Mouse (Mus musculus): ENCODE results near the gene Klhl35. TPM values are rescaled to one million over a fixed set of nuclear protein-coding genes. Genes with fewer than 3 reads are reported as not detected.

Gene Klhl35
- polyA plus RNA-seq, 1 experiment = not detected

DNA sequence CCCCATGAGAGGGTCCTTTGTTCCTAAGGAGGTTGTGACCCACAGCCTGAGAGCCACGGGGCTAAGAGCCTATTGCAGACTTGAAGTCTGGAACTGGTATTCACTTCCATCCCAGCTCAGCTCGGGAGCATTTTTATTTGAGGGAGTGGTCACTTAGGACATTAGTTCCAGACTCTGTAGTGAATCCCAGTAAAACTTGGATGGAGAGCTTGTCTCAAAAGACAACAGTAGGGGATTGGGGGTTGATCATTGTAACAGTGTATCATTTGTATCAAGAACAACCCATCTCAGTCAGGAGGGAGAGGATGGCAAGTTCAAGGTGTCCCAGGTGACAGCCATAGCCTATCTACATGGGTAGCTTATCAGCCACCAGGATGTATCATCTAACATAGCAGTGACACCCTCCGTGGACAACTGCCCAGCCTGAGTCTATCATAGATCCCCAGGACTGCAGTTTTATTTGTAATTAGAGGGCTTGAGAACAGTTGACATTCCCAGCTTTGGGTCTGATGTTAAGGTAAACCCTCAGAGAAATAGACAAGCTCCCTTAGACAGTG, 10.8 kb downstream of the Klhl35 start:
- TF ChIP-seq GATA1 (IDR thresholded peaks at IDR 0.05; ENCODE audit: low read length) = no peak
- TF ChIP-seq TAL1 (IDR thresholded peaks at IDR 0.05; ENCODE audit: low read length) = no peak
- peaks cover 93% of the 10 kb centered on the region for H3K36me3 ChIP-seq (ENCODE audit: control insufficient read depth)
- H3K27me3 ChIP-seq (ENCODE audit: control insufficient read depth) = no peaks in the 10 kb centered on the region
- H3K4me1 ChIP-seq (ENCODE audit: control insufficient read depth) = peaks cover 73% of the 10 kb centered on the region
- H3K4me3 ChIP-seq (replicated peaks) = no peak overlapping the region
- H3K9me3 ChIP-seq (ENCODE audit: control insufficient read depth, low read length) = no peaks in the 10 kb centered on the region

GRCm38 (mm10) chr7:99477235-99477634, 11.4 kb downstream of the Klhl35 start:
- no peaks in the 10 kb centered on the region for H3K9me3 ChIP-seq (ENCODE audit: control insufficient read depth, low read length)
- H3K4me1 ChIP-seq (ENCODE audit: control insufficient read depth) = peaks cover 79% of the 10 kb centered on the region
- no peak overlapping the region for H3K4me3 ChIP-seq (replicated peaks)
- TF ChIP-seq GATA1 (IDR thresholded peaks at IDR 0.05; ENCODE audit: low read length) (no peak), TAL1 (IDR thresholded peaks at IDR 0.05; ENCODE audit: low read length) (no peak)
- H3K27me3 ChIP-seq (ENCODE audit: control insufficient read depth) = no peaks in the 10 kb centered on the region
- peaks cover 93% of the 10 kb centered on the region for H3K36me3 ChIP-seq (ENCODE audit: control insufficient read depth)

DNA sequence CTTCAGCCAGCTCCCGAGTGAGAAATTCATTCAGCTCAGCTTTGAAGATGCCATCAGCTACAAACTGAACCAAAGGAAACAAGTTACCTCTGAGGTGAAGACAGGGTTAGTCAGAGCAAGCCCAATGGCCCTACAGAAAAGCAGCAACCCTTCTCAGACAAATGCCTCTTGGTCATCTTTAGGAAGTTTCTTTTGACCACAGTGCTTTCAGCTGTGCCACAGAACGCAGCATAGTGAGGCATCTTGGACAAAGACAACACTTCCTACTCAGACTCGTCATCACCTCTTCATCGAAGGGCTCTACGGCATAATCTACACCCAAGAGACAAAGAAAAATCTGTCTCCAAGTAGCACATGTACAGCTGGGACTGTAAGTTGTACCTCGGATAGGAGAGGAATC, 16.8 kb downstream of the Klhl35 start:
- Histone ChIP-seq H3K36me3 (ENCODE audit: control insufficient read depth) (peaks cover 52% of the 10 kb centered on the region), H3K4me1 (ENCODE audit: control insufficient read depth) (peaks cover 59% of the 10 kb centered on the region), H3K9me3 (ENCODE audit: control insufficient read depth, low read length) (no peaks in the 10 kb centered on the region), H3K4me3 (replicated peaks) (peak overlapping the region; percentile 82), H3K27me3 (ENCODE audit: control insufficient read depth) (no peaks in the 10 kb centered on the region; the same call in 1 of the 2 replicates)
- TF ChIP-seq GATA1 (IDR thresholded peaks at IDR 0.05; ENCODE audit: low read length) (no peak), TAL1 (IDR thresholded peaks at IDR 0.05; ENCODE audit: low read length) (no peak)

- H3K4me1 ChIP-seq (ENCODE audit: control insufficient read depth) = peaks cover 54% of the 10 kb centered on the region
- H3K36me3 ChIP-seq (ENCODE audit: control insufficient read depth) = peaks cover 44% of the 10 kb centered on the region
Measured at GRCm38 (mm10) chr7:99483271-99483923, 17.6 kb downstream of the Klhl35 start, which contains the start of gene Rps3. Gene Rps3, minus strand, starts transcription at chr7:99483738.

DNA sequence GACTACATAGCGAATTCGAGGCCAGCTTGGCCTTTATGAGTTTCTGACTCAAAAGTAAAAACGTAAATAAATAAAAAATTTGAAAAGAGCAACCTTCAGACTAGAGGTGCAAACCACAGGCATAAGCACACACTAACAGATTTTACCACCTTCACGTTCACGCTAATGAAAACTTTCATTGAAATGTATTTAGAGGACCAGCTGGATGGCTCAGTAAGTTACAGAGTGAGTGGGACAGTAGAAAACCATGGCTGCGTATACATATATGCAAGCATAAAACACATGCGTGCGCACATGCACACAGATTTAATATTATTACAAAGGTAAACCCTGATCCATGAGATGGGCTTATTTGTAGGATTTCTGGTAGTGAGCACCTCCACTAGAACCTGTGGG, 18.1 kb downstream of the Klhl35 start:
- TF ChIP-seq GATA1 (IDR thresholded peaks at IDR 0.05; ENCODE audit: low read length) (no peak), TAL1 (IDR thresholded peaks at IDR 0.05; ENCODE audit: low read length) (no peak)
- Histone ChIP-seq H3K36me3 (ENCODE audit: control insufficient read depth) (peaks cover 39% of the 10 kb centered on the region), H3K4me3 (replicated peaks) (peak overlapping the region; percentile 82), H3K9me3 (ENCODE audit: control insufficient read depth, low read length) (no peaks in the 10 kb centered on the region), H3K27me3 (ENCODE audit: control insufficient read depth) (peaks cover 2% of the 10 kb centered on the region; the same call in 1 of the 2 replicates), H3K4me1 (ENCODE audit: control insufficient read depth) (peaks cover 49% of the 10 kb centered on the region)

More at GRCm38 (mm10) chr7:99483271-99483923, 17.6 kb downstream of the Klhl35 start, which contains the start of gene Rps3:
- TF ChIP-seq TAL1 (IDR thresholded peaks at IDR 0.05; ENCODE audit: low read length) (no peak), GATA1 (IDR thresholded peaks at IDR 0.05; ENCODE audit: low read length) (no peak)
- H3K27me3 ChIP-seq (ENCODE audit: control insufficient read depth) = peaks cover 2% of the 10 kb centered on the region; the same call in 1 of the 2 replicates
- peak within 1 kb of the TSS; percentile 82 for H3K4me3 ChIP-seq (replicated peaks)
- H3K9me3 ChIP-seq (ENCODE audit: control insufficient read depth, low read length) = no peaks in the 10 kb centered on the region

DNA sequence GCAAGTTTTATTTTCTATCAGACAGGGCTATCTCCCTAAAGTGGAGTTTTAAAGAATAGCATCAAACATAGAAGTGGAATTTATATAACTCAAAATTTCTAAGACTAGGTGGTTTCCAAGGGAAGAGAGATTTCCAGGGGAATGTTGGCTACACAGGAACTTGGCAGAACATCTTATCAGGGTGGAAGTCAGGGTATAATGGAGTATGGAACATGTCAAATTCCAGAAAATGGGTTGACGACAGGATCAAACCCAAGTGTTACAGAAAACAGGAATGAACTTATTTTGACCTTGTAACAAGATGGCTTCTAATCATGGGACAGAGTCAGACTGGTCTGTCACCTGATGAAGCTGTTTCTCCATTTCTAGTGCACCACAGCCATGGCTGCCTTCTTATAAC, 18.9 kb downstream of the Klhl35 start:
- no peak for TF ChIP-seq GATA1 (IDR thresholded peaks at IDR 0.05; ENCODE audit: low read length)
- no peak for TF ChIP-seq TAL1 (IDR thresholded peaks at IDR 0.05; ENCODE audit: low read length)
- H3K9me3 ChIP-seq (ENCODE audit: control insufficient read depth, low read length) = no peaks in the 10 kb centered on the region
- peaks cover 31% of the 10 kb centered on the region for H3K36me3 ChIP-seq (ENCODE audit: control insufficient read depth)
- H3K4me1 ChIP-seq (ENCODE audit: control insufficient read depth) = peaks cover 42% of the 10 kb centered on the region
- no peak overlapping the region for H3K4me3 ChIP-seq (replicated peaks)
- peaks cover 7% of the 10 kb centered on the region; the same call in 1 of the 2 replicates for H3K27me3 ChIP-seq (ENCODE audit: control insufficient read depth)

DNA sequence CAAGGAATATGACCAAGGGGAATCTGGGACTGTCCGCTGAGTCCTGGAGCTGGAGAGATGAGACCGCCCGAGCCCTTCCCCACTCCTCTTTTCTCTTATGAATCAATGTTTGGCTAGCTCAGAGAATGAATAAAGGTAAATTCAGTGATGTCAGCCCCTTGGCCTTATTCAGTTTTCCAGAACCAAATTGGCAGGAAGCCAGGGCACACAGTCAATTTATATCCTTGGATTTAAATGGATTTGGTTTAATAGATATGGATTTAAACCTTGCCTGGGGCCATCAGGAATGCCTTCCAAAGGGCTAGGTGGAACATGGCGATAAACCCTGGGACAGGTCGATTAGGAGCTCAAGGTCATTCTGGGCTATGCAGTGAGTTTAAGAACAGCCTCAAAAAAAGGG, 23.9 kb downstream of the Klhl35 start:
- Histone ChIP-seq H3K36me3 (ENCODE audit: control insufficient read depth) (no peaks in the 10 kb centered on the region), H3K4me3 (replicated peaks) (no peak overlapping the region), H3K4me1 (ENCODE audit: control insufficient read depth) (no peaks in the 10 kb centered on the region; the same call in 1 of the 2 replicates), H3K9me3 (ENCODE audit: control insufficient read depth, low read length) (no peaks in the 10 kb centered on the region), H3K27me3 (ENCODE audit: control insufficient read depth) (peaks cover 18% of the 10 kb centered on the region)
- TF ChIP-seq TAL1 (IDR thresholded peaks at IDR 0.05; ENCODE audit: low read length) (no peak), GATA1 (IDR thresholded peaks at IDR 0.05; ENCODE audit: low read length) (no peak)

- H3K4me3 ChIP-seq (replicated peaks) = no peak overlapping the region
- no peaks in the 10 kb centered on the region for H3K9me3 ChIP-seq (ENCODE audit: control insufficient read depth, low read length)
- H3K4me1 ChIP-seq (ENCODE audit: control insufficient read depth) = peaks cover 29% of the 10 kb centered on the region
- H3K36me3 ChIP-seq (ENCODE audit: control insufficient read depth) = no peaks in the 10 kb centered on the region
- H3K27me3 ChIP-seq (ENCODE audit: control insufficient read depth) = peaks cover 37% of the 10 kb centered on the region
- no peak for TF ChIP-seq GATA1 (IDR thresholded peaks at IDR 0.05; ENCODE audit: low read length)
- no peak for TF ChIP-seq TAL1 (IDR thresholded peaks at IDR 0.05; ENCODE audit: low read length)
Measured at GRCm38 (mm10) chr7:99499128-99499527, 33.3 kb downstream of the Klhl35 start.

- Histone ChIP-seq H3K4me3 (replicated peaks) (no peak overlapping the region), H3K27me3 (ENCODE audit: control insufficient read depth) (peaks cover 33% of the 10 kb centered on the region), H3K4me1 (ENCODE audit: control insufficient read depth) (peaks cover 32% of the 10 kb centered on the region), H3K36me3 (ENCODE audit: control insufficient read depth) (no peaks in the 10 kb centered on the region), H3K9me3 (ENCODE audit: control insufficient read depth, low read length) (no peaks in the 10 kb centered on the region)
- TF ChIP-seq TAL1 (IDR thresholded peaks at IDR 0.05; ENCODE audit: low read length) = no peak
- no peak for TF ChIP-seq GATA1 (IDR thresholded peaks at IDR 0.05; ENCODE audit: low read length)
Measured at GRCm38 (mm10) chr7:99500201-99500600, 34.4 kb downstream of the Klhl35 start.
